Mouse (Mus musculus) limb, embryonic 14.5 days (tissue): ENCODE measurements at regions not wholly inside any gene's neighbourhood (a gene's known extent, or its start where the extent isn't known, plus 50 kb on each side); places are given as distances from the start of the nearest gene placed in this dataset.

Source experiments
- ATAC-seq: fragments of 200-750 bp; cut with Nextera tagmentation; 2 replicates; pipeline ENCODE4 v1.8.0; 2017; ENCODE audit warnings: low read depth, moderate number of reproducible peaks, moderate TSS enrichment; ENCODE audit not compliant: low FRiP score
- DNase-seq: peaks from one replicate; pipeline ENCODE4 v3.0.0-alpha.2; 2015; ENCODE audit warnings: low spot score
- H3K27ac ChIP-seq: fragments of 300-500 bp; sonication (generic); replicated peaks from 2 replicates; pipeline ENCODE4 v1.5.1; 2014; ENCODE audit warnings: low read depth, mild to moderate bottlenecking, low read length, moderate library complexity, mixed read lengths
- H3K27me3 ChIP-seq: fragments of 300-500 bp; sonication (generic); 2 replicates; pipeline ENCODE4 v1.6.1; 2014; ENCODE audit warnings: low read length, mixed read lengths; ENCODE audit not compliant: control insufficient read depth, insufficient read depth
- H3K36me3 ChIP-seq: fragments of 300-500 bp; sonication (generic); 2 replicates; pipeline ENCODE4 v1.6.1; 2014; ENCODE audit warnings: mild to moderate bottlenecking, low read length, moderate library complexity, mixed read lengths; ENCODE audit not compliant: control insufficient read depth, insufficient read depth
- H3K4me1 ChIP-seq: fragments of 300-500 bp; sonication (generic); 2 replicates; pipeline ENCODE4 v1.6.1; 2014; ENCODE audit warnings: antibody characterized with exemption, low read length, mixed read lengths; ENCODE audit not compliant: control insufficient read depth, insufficient read depth
- H3K4me2 ChIP-seq: fragments of 300-500 bp; sonication (generic); replicated peaks from 2 replicates; pipeline ENCODE4 v1.6.1; 2014; ENCODE audit warnings: low read depth, mild to moderate bottlenecking, low read length, moderate library complexity; ENCODE audit not compliant: severe bottlenecking
- H3K4me3 ChIP-seq: fragments of 300-500 bp; sonication (generic); replicated peaks from 2 replicates; pipeline ENCODE4 v1.5.1; 2014; ENCODE audit warnings: low read length
- H3K9ac ChIP-seq: fragments of 300-500 bp; sonication (generic); 2 replicates; pipeline ENCODE4 v1.6.1; 2014; ENCODE audit warnings: mild to moderate bottlenecking, low read depth, low read length, moderate library complexity; ENCODE audit not compliant: severe bottlenecking
- H3K9me3 ChIP-seq: fragments of 300-500 bp; sonication (generic); 2 replicates; pipeline ENCODE4 v1.6.1; 2016; ENCODE audit warnings: low read length; ENCODE audit not compliant: control insufficient read depth
- POLR2A ChIP-seq: fragments of 200-500 bp; IDR thresholded peaks from 2 replicates; pipeline ENCODE4 v1.8.0; 2012; ENCODE audit warnings: inconsistent platforms, mild to moderate bottlenecking, moderate library complexity, borderline replicate concordance; ENCODE audit not compliant: insufficient read depth, insufficient read length; ENCODE audit errors: extremely low read depth
- WGBS: fragments of 180-500 bp; shearing (Covaris S2); extraction: QIAGEN DNeasy Blood & Tissue Kit; methylation state at CpG from one replicate; pipeline ENCODE4 v1.1.7; 2014; 5-methylcytosine and 5-hydroxymethylcytosine counted together

- TF ChIP-seq POLR2A, result no peak
- Histone ChIP-seq H3K27ac (no peak overlapping the region), H3K4me1 (no peaks in the 10 kb centered on the region), H3K9ac (no peak overlapping the region), H3K4me2 (no peak overlapping the region), H3K27me3 (no peaks in the 10 kb centered on the region), H3K4me3 (no peak overlapping the region), H3K9me3 (peaks cover 5% of the 10 kb centered on the region; the same call in 1 of the 2 replicates), H3K36me3 (no peaks in the 10 kb centered on the region)
- ATAC-seq (no peak), DNase-seq (no peak)
Observed at GRCm38 (mm10) chr9:43396566-43396965, 85.9 kb downstream of the Trim29 start.

DNA sequence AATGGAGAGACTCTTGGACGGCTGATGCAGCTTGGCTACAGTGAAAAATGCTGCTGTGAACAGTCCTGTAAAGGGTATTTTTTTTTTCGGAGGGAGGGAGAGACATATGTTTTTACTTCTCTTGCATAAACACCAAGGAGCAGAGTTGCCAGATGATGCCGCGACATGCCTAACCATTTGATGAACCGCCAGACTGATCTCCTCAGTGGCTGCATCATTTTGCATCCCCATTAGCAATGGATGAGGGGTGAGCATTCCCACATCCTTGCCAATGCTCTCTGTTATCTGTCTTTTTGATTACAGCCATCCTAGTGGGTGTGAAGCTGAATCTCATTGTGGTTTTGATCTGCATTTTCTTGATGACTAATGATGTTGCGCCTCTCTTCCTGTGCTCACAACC is 97.8 kb downstream of the Trim29 start:
- WGBS, result 57% methylated on average over 6 of the region's 6 CpGs
- ATAC-seq (no peak), DNase-seq (no peak)
- TF ChIP-seq POLR2A, result no peak
- no peak overlapping the region for H3K4me2 ChIP-seq
- H3K9me3 ChIP-seq, result no peaks in the 10 kb centered on the region
- H3K4me3 ChIP-seq, result no peak overlapping the region
- no peaks in the 10 kb centered on the region for H3K36me3 ChIP-seq
- no peaks in the 10 kb centered on the region for H3K4me1 ChIP-seq
- no peak overlapping the region for H3K27ac ChIP-seq
- H3K27me3 ChIP-seq, result no peaks in the 10 kb centered on the region
- no peak overlapping the region for H3K9ac ChIP-seq

DNA sequence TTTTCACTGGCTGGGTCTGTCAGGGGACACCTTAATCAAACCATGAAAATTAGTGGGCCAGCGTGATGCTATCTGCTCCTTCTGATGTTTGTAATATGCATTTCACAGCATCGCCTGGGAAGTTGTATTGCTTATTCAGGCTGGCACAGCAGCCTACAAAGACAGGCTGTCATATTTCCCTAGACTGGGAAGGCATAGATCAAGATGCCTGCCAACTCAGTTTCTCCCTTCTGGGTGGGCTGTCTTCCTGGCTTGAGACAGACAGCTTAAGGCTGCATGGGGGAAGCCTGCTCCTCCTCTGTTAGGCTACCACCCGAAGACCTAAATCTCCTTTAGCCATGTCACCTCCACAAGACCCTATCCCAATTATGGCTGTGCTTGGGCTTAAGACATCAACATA is 101.8 kb downstream of the Trim29 start:
- H3K27ac ChIP-seq, result no peak overlapping the region
- DNase-seq (no peak), ATAC-seq (no peak)
- H3K4me2 ChIP-seq, result no peak overlapping the region
- H3K27me3 ChIP-seq, result no peaks in the 10 kb centered on the region
- no peak for TF ChIP-seq POLR2A
- no peaks in the 10 kb centered on the region for H3K4me1 ChIP-seq
- no peaks in the 10 kb centered on the region for H3K36me3 ChIP-seq
- no peaks in the 10 kb centered on the region for H3K9me3 ChIP-seq
- no peak overlapping the region for H3K4me3 ChIP-seq
- WGBS, result 81% methylated on average over 3 of the region's 3 CpGs
- no peak overlapping the region for H3K9ac ChIP-seq

DNA sequence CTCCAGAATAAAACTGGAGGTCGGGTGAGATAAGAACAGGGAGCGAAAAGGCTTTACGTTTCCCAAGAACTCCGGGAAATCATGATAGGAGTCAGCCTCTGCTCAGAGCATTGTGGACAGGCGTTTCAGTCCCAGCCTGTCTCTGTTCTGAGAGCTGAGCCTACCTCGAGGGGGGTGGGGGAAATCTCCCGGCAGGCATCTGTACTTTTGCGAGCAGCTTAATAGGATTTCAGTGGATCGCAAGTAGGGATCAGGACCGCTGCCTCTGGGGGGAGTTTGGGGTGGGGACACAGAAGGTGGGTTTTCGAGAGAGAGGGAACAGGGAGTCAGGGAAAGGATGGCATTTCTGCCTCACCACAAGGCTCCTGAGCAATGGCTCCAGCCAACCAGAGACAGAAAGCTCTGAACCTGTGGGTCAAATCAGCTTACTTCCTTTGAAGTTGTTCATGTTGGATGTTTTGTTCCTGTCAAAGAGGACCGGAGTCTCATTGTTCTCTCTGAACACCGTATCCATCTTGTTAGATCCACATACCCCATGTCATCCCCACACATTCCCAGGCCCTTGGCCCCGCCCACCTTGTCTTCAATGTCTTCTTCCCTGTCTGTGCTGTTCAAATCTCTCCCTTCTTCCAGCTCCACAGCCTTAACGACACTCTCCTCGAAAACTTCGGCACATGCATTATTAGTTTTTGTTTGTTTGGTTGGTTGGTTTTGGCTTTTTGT is 109.5 kb downstream of the Trim29 start:
- H3K27ac ChIP-seq, result no peak overlapping the region
- no peaks in the 10 kb centered on the region for H3K9me3 ChIP-seq
- no peak for DNase-seq
- H3K36me3 ChIP-seq, result no peaks in the 10 kb centered on the region
- no peak for TF ChIP-seq POLR2A
- no peaks in the 10 kb centered on the region for H3K27me3 ChIP-seq
- 28% methylated on average over 17 of the region's 17 CpGs for WGBS
- no peak overlapping the region for H3K9ac ChIP-seq
- ATAC-seq, result no peak
- no peak overlapping the region for H3K4me2 ChIP-seq
- no peak overlapping the region for H3K4me3 ChIP-seq
- no peaks in the 10 kb centered on the region for H3K4me1 ChIP-seq

DNA sequence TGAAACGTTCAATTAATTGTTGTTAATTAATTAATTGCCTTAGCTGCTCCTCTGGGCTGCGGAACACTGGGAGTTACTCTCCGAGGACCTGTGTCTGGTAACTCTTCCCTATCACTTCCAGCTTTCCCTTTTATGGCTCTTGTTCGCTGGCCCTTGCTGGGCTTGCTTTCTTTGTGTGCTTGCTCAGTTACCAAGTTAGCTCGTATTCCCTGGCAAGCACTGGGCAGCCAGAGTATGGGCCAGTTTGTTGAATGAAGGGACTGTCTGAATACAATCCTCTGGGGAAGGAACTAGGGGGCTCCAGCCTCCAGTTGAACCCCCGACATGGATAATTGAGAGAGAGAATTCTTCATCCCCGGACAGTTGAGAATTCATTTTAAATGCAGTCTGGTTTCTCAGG is 116.4 kb downstream of the Trim29 start:
- no peak for DNase-seq
- no peaks in the 10 kb centered on the region for H3K27me3 ChIP-seq
- H3K9me3 ChIP-seq, result no peaks in the 10 kb centered on the region
- H3K9ac ChIP-seq, result no peak overlapping the region
- TF ChIP-seq POLR2A, result no peak
- no peak for ATAC-seq
- no peak overlapping the region for H3K27ac ChIP-seq
- no peaks in the 10 kb centered on the region for H3K4me1 ChIP-seq
- no peak overlapping the region for H3K4me3 ChIP-seq
- 49% methylated on average over 7 of the region's 7 CpGs for WGBS
- H3K36me3 ChIP-seq, result no peaks in the 10 kb centered on the region
- no peak overlapping the region for H3K4me2 ChIP-seq

GRCm38 (mm10) chr9:43433953-43434352 is 123.3 kb downstream of the Trim29 start:
- H3K4me1 ChIP-seq, result no peaks in the 10 kb centered on the region
- no peak overlapping the region for H3K4me3 ChIP-seq
- H3K9ac ChIP-seq, result no peak overlapping the region
- no peaks in the 10 kb centered on the region for H3K27me3 ChIP-seq
- H3K4me2 ChIP-seq, result no peak overlapping the region
- no peaks in the 10 kb centered on the region for H3K36me3 ChIP-seq
- ATAC-seq, result no peak
- DNase-seq, result no peak
- no peaks in the 10 kb centered on the region for H3K9me3 ChIP-seq
- TF ChIP-seq POLR2A, result no peak
- no peak overlapping the region for H3K27ac ChIP-seq
- 69% methylated on average over 3 of the region's 3 CpGs for WGBS
